Mouse (Mus musculus): ENCODE measurements around the gene Slco2a1.

DNA sequence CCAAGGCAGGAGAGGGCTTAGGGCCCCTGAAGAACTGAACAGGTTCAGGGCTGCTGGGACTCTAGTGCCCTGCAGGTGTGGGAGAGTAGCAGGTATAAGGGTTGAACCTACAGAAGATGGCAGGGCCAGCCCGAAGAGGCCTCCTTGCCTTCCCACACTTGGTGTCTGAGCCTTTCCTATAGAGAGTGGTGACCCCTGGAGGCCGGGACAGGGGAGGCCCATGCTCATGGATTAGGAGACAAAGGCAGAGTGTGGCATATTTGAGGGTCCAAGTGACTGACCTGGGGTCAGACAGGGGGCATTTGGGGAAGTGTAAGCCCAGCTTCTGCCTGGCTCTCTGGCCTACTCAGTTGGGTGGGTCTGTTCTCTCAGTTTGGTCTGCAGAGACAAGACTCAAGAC is 131.7 kb downstream of the Slco2a1 start:
- no peak for TF ChIP-seq CTCF (IDR thresholded peaks at IDR 0.05; ENCODE audit: control insufficient read depth, insufficient read depth, insufficient replicate concordance, low read depth, low read length)
- TF ChIP-seq POLR2A (IDR thresholded peaks at IDR 0.05; ENCODE audit: control insufficient read depth, low read depth, low read length), result no peak
